Mouse (Mus musculus): ENCODE measurements around the gene Creb3l4. TPM values are rescaled to one million over a fixed set of nuclear protein-coding genes. Genes with fewer than 3 reads are reported as not detected.

The Creb3l4 gene
- polyA plus RNA-seq, 1 experiment from 2014 or later: 6.8 TPM

DNA sequence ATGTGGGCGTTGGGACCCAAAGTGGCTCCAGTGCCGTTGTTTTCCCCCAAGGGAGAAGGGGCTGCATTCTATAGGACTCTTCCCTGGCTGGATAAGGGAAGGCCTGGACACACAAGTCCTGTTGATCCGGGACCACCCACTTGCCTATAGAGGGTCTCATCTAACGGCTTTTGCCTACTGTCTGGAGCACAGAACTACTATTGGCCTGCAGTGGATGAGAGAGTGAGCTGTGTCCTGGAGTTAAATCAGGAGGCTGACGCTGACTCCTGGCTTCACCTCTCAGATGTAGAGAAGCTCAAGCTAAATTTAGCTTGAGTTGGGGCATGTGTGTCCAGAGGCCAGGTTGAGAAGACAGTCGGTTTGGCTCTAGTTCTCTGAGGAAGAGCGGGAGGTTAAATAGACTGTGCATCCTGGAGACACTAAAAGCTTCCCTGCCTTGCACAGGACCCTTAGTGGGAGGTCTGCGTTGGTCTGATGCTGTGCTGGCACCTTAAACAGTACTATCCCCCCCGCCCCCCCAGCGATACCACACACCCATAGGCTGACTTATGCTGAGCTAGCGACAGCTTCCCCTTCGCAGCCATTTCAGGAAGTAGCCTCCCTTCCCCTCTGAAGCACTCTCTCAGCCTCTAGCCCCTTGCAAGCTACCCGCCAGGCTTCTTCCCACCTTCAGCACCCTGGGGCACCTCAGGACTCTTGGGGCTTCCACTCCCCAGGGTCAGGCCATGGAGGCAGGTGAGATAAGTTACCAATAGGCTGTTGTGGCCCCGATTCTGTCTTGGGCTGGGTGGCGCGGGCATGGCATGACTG, 22.8 kb upstream of the Creb3l4 start:
- 24% methylated on average over 16 of the region's 16 CpGs for WGBS
- Histone ChIP-seq H3K36me3 (ENCODE audit: insufficient read depth, low read length) (peaks cover 21% of the 10 kb centered on the region), H3K4me2 (replicated peaks; ENCODE audit: low read depth, low read length) (peak overlapping the region; percentile 95), H3K4me3 (ENCODE audit: low read length) (peak overlapping the region; percentile 89), H3K9ac (replicated peaks; ENCODE audit: low read length) (peak overlapping the region; percentile 89), H3K9me3 (ENCODE audit: low read length) (no peaks in the 10 kb centered on the region), H3K27ac (ENCODE audit: low read length) (peak overlapping the region; percentile 97), H3K27me3 (ENCODE audit: insufficient read depth, low read length) (no peaks in the 10 kb centered on the region), H3K4me1 (ENCODE audit: insufficient read depth, low read length) (peaks cover 17% of the 10 kb centered on the region)
- peak; percentile 33; the same call in 1 of the 2 replicates for ATAC-seq (ENCODE audit: low FRiP score, low TSS enrichment)

DNA sequence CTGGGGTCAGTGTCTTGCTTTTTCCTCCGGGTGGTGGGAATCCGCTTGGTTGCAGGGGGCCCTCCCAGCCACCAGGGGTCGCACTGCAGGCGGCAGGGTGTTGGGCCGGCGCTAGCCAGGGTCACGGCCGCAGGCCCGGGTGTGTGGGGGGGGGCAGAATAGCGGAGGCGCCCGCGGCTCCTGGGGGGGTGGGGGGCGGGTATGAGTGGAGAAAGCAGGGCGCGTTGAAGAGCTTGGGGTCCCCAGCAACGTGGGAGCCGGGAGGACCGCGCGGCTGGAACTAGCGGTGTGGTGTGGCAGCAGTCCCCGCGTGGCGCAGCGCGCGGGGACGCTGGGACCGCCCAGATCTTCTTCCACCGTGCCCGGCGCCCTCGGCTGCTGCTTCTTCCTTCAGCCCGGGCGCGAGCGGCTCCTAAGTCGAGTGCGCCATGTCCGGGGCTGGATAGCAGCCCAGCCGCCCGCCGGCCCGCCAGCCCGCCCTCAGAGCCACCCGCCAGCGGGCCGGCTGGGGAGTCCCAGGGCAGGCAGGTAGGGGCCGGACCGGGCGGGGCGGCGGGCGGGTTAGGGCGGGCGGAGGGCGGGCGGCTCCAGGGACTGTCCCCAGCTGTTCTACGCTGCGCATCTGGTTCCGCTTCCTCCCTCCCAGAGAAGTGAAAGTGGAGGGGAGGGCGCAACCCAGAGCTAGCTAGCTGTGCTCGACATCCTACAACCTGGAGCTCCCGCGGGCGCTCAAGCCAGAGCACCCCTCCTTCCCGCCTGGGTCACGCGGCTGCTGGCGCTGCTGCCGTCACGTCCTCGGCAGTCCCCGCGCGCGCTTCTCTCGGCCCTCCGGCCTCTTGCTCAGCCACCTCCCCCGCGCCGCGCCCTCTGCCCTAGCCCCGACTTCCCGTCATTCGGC, 22.0 kb upstream of the Creb3l4 start, which contains the start of gene Dennd4b:
TSS of gene Dennd4b (plus strand) at position 152 of the 898 bp plus-strand sequence.
- WGBS: under 1% methylated on average over 72 of the region's 87 CpGs
- Histone ChIP-seq H3K4me1 (ENCODE audit: insufficient read depth, low read length) (peaks cover 17% of the 10 kb centered on the region), H3K27ac (ENCODE audit: low read length) (peak within 1 kb of the TSS; percentile 97), H3K9ac (replicated peaks; ENCODE audit: low read length) (peak within 1 kb of the TSS; percentile 89), H3K4me2 (replicated peaks; ENCODE audit: low read depth, low read length) (peak within 1 kb of the TSS; percentile 95), H3K4me3 (ENCODE audit: low read length) (peak within 1 kb of the TSS; percentile 89), H3K9me3 (ENCODE audit: low read length) (no peaks in the 10 kb centered on the region), H3K36me3 (ENCODE audit: insufficient read depth, low read length) (peaks cover 28% of the 10 kb centered on the region), H3K27me3 (ENCODE audit: insufficient read depth, low read length) (no peaks in the 10 kb centered on the region)
- peak; percentile 94 for ATAC-seq (ENCODE audit: low FRiP score, low TSS enrichment)

DNA sequence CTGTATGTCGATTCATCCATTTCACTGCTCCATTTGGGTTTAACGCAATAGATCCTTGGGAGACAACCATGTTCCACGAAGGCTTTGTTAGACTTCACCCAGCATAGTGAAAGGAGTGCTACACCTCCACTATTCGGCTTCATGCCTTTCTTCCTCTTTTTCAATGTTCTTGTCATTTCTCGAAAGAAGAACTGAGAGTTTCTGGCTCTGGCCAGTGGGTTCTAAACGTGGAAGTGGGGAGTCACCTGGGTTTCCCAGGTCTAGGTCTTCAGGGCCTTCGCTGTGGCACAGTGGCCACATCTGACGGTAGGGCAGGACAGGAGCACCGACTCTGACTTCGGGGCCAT, 21.3 kb upstream of the Creb3l4 start:
- ATAC-seq (ENCODE audit: low FRiP score, low TSS enrichment): no peak
- peaks cover 35% of the 10 kb centered on the region for H3K36me3 ChIP-seq (ENCODE audit: insufficient read depth, low read length)
- H3K4me1 ChIP-seq (ENCODE audit: insufficient read depth, low read length): peaks cover 17% of the 10 kb centered on the region
- peak overlapping the region; percentile 89 for H3K9ac ChIP-seq (replicated peaks; ENCODE audit: low read length)
- no peaks in the 10 kb centered on the region for H3K9me3 ChIP-seq (ENCODE audit: low read length)
- peak overlapping the region; percentile 89 for H3K4me3 ChIP-seq (ENCODE audit: low read length)
- peak overlapping the region; percentile 97; the same call in 1 of the 2 replicates for H3K27ac ChIP-seq (ENCODE audit: low read length)
- H3K27me3 ChIP-seq (ENCODE audit: insufficient read depth, low read length): no peaks in the 10 kb centered on the region
- peak overlapping the region; percentile 95 for H3K4me2 ChIP-seq (replicated peaks; ENCODE audit: low read depth, low read length)
- 32% methylated on average over 10 of the region's 10 CpGs for WGBS

DNA sequence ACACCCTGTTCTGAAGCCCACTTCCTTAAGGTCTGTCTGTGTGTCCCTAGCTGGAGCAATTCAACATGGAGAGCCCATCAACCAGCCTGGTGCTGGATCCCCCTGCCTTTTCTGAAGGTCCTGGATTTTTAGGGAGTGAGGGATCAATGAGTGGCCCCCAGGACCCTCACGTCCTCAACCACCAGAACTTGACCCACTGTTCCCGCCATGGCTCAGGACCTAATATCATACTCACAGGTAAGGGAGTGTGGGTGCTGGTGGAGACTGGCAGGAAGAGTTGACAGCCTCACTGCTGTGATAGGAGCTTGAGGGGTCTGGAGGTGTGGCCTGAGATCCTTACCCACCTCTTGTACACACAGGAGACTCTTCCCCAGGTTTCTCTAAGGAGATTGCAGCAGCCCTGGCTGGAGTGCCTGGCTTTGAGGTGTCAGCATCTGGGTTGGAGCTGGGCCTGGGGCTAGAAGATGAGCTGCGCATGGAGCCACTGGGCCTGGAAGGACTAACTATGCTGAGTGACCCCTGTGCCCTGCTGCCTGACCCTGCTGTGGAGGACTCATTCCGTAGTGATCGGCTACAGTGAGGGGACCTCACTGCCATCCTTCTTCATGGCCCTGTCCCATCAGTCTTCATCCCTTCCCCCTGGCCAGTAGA, 19.9 kb upstream of the Creb3l4 start:
- H3K4me3 ChIP-seq (ENCODE audit: low read length): no peak overlapping the region
- H3K27ac ChIP-seq (ENCODE audit: low read length): no peak overlapping the region
- H3K36me3 ChIP-seq (ENCODE audit: insufficient read depth, low read length): peaks cover 49% of the 10 kb centered on the region
- no peaks in the 10 kb centered on the region for H3K9me3 ChIP-seq (ENCODE audit: low read length)
- no peaks in the 10 kb centered on the region for H3K27me3 ChIP-seq (ENCODE audit: insufficient read depth, low read length)
- peaks cover 17% of the 10 kb centered on the region for H3K4me1 ChIP-seq (ENCODE audit: insufficient read depth, low read length)
- H3K4me2 ChIP-seq (replicated peaks; ENCODE audit: low read depth, low read length): no peak overlapping the region
- no peak for ATAC-seq (ENCODE audit: low FRiP score, low TSS enrichment)
- H3K9ac ChIP-seq (replicated peaks; ENCODE audit: low read length): no peak overlapping the region
- 92% methylated on average over 5 of the region's 5 CpGs for WGBS

DNA sequence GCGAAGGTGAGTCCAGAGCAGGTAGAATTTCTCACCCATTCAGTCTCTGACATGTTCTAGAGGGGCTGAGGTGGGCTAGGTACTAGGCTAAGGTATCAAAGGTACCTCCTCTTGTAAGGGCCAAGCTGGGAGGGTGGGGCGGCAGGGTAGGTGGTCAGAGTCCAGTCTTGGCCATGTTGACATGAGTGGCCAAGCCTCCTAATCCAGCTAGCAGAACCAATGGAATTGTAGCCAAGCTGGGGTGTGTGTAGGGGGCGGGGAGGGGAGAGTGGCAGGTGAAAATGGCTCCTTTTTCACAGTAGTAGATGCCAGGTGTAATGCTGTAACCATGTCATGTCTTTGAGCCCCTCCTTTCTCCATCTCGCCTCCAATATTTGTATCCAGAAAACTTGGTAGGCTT, 15.2 kb upstream of the Creb3l4 start:
- H3K9ac ChIP-seq (replicated peaks; ENCODE audit: low read length): no peak overlapping the region

DNA sequence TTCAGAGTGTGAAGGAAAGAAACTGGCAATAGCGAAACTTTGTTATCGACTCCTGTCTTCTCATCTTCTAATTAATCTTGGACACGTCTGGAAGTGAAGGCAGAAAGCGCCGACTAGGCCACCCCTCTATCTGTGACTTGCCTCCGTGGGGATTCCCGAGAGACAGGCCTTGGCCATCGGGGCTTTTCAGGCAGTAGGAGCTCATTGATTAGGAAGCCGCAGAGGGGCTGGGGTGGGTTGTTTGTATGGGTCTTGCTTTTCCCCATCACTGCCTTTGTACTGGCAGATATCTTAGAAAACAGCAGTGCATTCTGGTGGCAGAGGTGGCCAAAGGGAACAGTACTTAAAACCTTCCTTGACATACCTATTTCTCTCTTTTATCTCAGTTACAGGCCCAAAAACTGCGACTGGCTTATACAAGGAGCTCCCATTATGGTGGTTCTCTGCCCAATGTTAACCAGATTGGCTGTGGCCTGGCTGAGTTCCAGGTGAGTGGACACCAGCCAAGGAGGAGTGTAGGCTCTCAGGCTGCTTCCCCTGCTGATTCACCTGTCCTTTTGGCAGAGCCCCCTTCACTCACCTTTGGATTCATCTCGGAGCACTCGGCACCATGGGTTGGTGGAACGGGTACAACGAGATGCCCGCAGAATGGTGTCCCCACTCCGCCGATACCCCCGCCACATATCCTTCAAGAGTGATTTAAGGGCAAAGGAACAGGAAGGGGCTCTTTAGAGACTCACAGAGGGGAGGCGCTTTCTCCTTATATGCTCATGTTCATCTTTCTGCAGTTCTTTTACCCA, 13.6 kb upstream of the Creb3l4 start:
- Histone ChIP-seq H3K27me3 (ENCODE audit: insufficient read depth, low read length) (no peaks in the 10 kb centered on the region), H3K9ac (replicated peaks; ENCODE audit: low read length) (no peak overlapping the region), H3K36me3 (ENCODE audit: insufficient read depth, low read length) (peaks cover 38% of the 10 kb centered on the region), H3K9me3 (ENCODE audit: low read length) (no peaks in the 10 kb centered on the region), H3K27ac (ENCODE audit: low read length) (no peak overlapping the region), H3K4me3 (ENCODE audit: low read length) (no peak overlapping the region), H3K4me2 (replicated peaks; ENCODE audit: low read depth, low read length) (no peak overlapping the region), H3K4me1 (ENCODE audit: insufficient read depth, low read length) (peaks cover 13% of the 10 kb centered on the region)
- no peak for ATAC-seq (ENCODE audit: low FRiP score, low TSS enrichment)
- 91% methylated on average over 19 of the region's 19 CpGs for WGBS

More for the DNA sequence above, 15.2 kb upstream of the Creb3l4 start:
- no peak overlapping the region for H3K4me3 ChIP-seq (ENCODE audit: low read length)
- H3K4me2 ChIP-seq (replicated peaks; ENCODE audit: low read depth, low read length): no peak overlapping the region
- H3K27ac ChIP-seq (ENCODE audit: low read length): no peak overlapping the region
- no peaks in the 10 kb centered on the region for H3K9me3 ChIP-seq (ENCODE audit: low read length)
- whole genome bisulfite sequencing: 94% methylated on average over 4 of the region's 4 CpGs
- ATAC-seq (ENCODE audit: low FRiP score, low TSS enrichment): no peak
- no peaks in the 10 kb centered on the region for H3K27me3 ChIP-seq (ENCODE audit: insufficient read depth, low read length)
- peaks cover 51% of the 10 kb centered on the region for H3K36me3 ChIP-seq (ENCODE audit: insufficient read depth, low read length)
- H3K4me1 ChIP-seq (ENCODE audit: insufficient read depth, low read length): peaks cover 13% of the 10 kb centered on the region

DNA sequence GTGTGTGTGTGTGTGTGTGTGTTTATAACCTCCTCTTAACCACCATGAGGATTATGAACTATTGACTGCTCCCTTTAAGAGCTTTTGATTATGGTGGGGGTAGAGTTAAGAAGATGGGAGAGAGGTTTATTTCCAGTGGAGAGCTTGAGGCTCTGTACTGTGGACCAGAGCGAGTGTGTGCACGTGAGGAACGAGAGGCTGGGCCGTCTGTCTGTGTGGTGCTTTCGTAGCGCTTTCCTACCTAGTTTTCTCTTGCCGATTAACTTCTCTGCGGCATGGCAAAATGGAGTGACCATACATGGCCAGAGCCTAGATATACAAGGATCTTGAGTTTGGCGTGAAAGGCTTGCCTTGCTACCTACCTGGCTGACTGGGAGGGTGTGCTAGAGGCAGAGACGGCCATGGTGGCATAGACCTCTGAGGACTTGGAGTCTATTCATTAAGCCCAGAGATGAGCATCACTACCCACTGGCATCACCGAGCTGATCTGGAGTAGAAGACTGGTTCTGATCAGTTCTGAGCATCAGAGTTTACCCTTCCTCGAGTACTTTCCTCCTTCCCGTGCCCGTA, 12.6 kb upstream of the Creb3l4 start:
- Histone ChIP-seq H3K4me1 (ENCODE audit: insufficient read depth, low read length) (peaks cover 14% of the 10 kb centered on the region), H3K9ac (replicated peaks; ENCODE audit: low read length) (no peak overlapping the region), H3K4me2 (replicated peaks; ENCODE audit: low read depth, low read length) (no peak overlapping the region), H3K4me3 (ENCODE audit: low read length) (peak overlapping the region; percentile 87; the same call in 1 of the 2 replicates), H3K27ac (ENCODE audit: low read length) (no peak overlapping the region), H3K36me3 (ENCODE audit: insufficient read depth, low read length) (peaks cover 38% of the 10 kb centered on the region), H3K27me3 (ENCODE audit: insufficient read depth, low read length) (no peaks in the 10 kb centered on the region), H3K9me3 (ENCODE audit: low read length) (no peaks in the 10 kb centered on the region)
- no peak for ATAC-seq (ENCODE audit: low FRiP score, low TSS enrichment)
- WGBS: 91% methylated on average over 14 of the region's 14 CpGs

DNA sequence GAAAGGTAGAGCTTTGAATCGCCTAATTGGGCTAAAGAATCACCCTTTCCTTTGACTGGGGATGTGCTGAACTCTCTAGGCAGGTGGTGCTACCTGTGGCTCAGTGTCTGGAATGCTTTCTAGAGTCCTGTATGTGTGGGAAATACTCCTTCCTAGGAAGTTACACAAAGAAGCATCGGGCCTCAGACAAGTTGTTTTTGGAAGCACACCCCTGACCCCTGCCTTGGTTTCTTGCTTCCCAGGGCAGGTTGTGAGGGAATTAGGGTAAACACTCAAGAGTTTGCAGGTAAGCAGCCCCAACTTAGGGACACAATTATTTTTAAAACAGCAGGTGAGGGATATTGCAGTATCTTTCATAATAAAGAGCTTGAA, 11.9 kb upstream of the Creb3l4 start:
- Histone ChIP-seq H3K36me3 (ENCODE audit: insufficient read depth, low read length) (peaks cover 39% of the 10 kb centered on the region), H3K4me3 (ENCODE audit: low read length) (peak overlapping the region; percentile 87), H3K4me2 (replicated peaks; ENCODE audit: low read depth, low read length) (peak overlapping the region; percentile 84), H3K27me3 (ENCODE audit: insufficient read depth, low read length) (no peaks in the 10 kb centered on the region), H3K9me3 (ENCODE audit: low read length) (no peaks in the 10 kb centered on the region), H3K9ac (replicated peaks; ENCODE audit: low read length) (peak overlapping the region; percentile 95), H3K4me1 (ENCODE audit: insufficient read depth, low read length) (peaks cover 17% of the 10 kb centered on the region), H3K27ac (ENCODE audit: low read length) (peak overlapping the region; percentile 90)
- 8% methylated on average over 2 of the region's 2 CpGs for WGBS
- no peak for ATAC-seq (ENCODE audit: low FRiP score, low TSS enrichment)
